Mouse (Mus musculus): ENCODE measurements around the gene Myo7a. TPM values are rescaled to one million over a fixed set of nuclear protein-coding genes. Genes with fewer than 3 reads are reported as not detected.

Gene Myo7a
- polyA plus RNA-seq, 1 experiment, result 0.01 TPM

GRCm38 (mm10) chr7:98156280-98156665 lies 36.9 kb upstream of the Myo7a start:
- H3K4me3 ChIP-seq (replicated peaks), result no peak overlapping the region
- peaks cover 96% of the 10 kb centered on the region for H3K36me3 ChIP-seq (ENCODE audit: control insufficient read depth)
- H3K27me3 ChIP-seq (ENCODE audit: control insufficient read depth), result no peaks in the 10 kb centered on the region
- no peaks in the 10 kb centered on the region for H3K9me3 ChIP-seq (ENCODE audit: control insufficient read depth, low read length)
- no peak for TF ChIP-seq GATA1 (IDR thresholded peaks at IDR 0.05; ENCODE audit: low read length)
- TF ChIP-seq TAL1 (IDR thresholded peaks at IDR 0.05; ENCODE audit: low read length), result no peak
- peaks cover 74% of the 10 kb centered on the region for H3K4me1 ChIP-seq (ENCODE audit: control insufficient read depth)

DNA sequence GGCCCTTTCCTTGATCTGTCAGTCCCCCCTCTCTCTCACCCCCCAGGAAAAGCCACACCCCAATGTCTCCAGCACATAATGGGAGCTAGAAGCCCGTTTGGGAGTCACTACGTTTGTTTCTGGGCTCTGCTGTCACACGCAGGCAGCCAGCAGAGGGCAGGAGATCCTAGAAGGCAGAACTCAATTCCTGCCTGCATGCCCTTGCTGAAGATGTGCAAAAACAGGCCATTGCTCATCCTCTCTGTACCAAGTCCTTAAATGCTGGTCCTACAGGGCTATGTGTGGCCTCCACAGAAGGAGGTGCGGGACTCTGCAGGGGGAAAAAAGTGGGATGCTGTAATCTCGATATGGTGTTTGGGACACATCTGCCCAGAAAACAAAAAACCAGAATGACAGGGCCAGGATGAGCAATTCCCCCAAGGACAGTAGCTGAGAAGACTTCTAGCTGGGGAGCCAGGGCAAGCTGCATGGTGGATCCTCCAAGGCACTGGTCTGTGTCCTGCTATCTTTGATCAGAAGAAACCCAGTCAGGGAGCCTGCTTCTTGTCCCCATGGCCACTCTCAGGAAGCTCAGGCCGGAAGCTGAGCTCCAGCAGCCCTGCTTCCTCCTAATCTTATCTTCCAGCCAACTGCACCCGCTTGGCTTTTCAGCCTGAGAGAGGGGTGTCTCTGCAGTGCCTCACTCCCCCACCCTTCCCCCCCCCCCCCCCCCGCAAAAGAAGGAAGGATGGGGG lies 36.4 kb upstream of the Myo7a start:
- Histone ChIP-seq H3K27me3 (ENCODE audit: control insufficient read depth) (no peaks in the 10 kb centered on the region), H3K4me1 (ENCODE audit: control insufficient read depth) (peaks cover 69% of the 10 kb centered on the region)

GRCm38 (mm10) chr7:98153892-98154291 lies 34.6 kb upstream of the Myo7a start:
- Histone ChIP-seq H3K4me3 (replicated peaks) (no peak overlapping the region), H3K4me1 (ENCODE audit: control insufficient read depth) (peaks cover 58% of the 10 kb centered on the region), H3K36me3 (ENCODE audit: control insufficient read depth) (peaks cover 95% of the 10 kb centered on the region), H3K9me3 (ENCODE audit: control insufficient read depth, low read length) (no peaks in the 10 kb centered on the region), H3K27me3 (ENCODE audit: control insufficient read depth) (no peaks in the 10 kb centered on the region)
- TF ChIP-seq TAL1 (IDR thresholded peaks at IDR 0.05; ENCODE audit: low read length) (no peak), GATA1 (IDR thresholded peaks at IDR 0.05; ENCODE audit: low read length) (no peak)

More for the DNA sequence above, 36.4 kb upstream of the Myo7a start:
- Histone ChIP-seq H3K4me3 (replicated peaks) (no peak overlapping the region), H3K9me3 (ENCODE audit: control insufficient read depth, low read length) (no peaks in the 10 kb centered on the region), H3K36me3 (ENCODE audit: control insufficient read depth) (peaks cover 95% of the 10 kb centered on the region)
- no peak for TF ChIP-seq TAL1 (IDR thresholded peaks at IDR 0.05; ENCODE audit: low read length)
- no peak for TF ChIP-seq GATA1 (IDR thresholded peaks at IDR 0.05; ENCODE audit: low read length)

DNA sequence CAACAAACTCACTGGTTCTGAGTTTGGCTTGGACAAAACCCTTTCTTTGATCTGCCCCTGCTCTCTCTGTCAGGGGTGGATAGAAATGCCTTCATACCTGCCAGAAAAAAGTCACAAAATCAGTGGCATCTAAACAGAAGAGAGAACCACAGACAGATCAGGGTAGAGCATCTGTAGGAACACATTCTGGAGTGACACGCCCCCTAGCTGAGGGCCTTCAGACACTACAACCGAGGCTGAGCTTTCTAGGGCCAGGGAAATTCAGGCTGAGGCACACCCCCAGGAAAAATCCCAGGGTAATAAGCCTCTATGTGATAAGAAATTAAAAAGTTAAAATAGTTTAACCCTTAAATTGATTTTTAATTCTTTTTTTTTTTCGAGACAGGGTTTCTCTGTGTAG lies 34.0 kb upstream of the Myo7a start:
- Histone ChIP-seq H3K4me1 (ENCODE audit: control insufficient read depth) (peaks cover 52% of the 10 kb centered on the region), H3K27me3 (ENCODE audit: control insufficient read depth) (no peaks in the 10 kb centered on the region), H3K4me3 (replicated peaks) (no peak overlapping the region), H3K36me3 (ENCODE audit: control insufficient read depth) (peaks cover 93% of the 10 kb centered on the region), H3K9me3 (ENCODE audit: control insufficient read depth, low read length) (no peaks in the 10 kb centered on the region)
- TF ChIP-seq GATA1 (IDR thresholded peaks at IDR 0.05; ENCODE audit: low read length) (no peak), TAL1 (IDR thresholded peaks at IDR 0.05; ENCODE audit: low read length) (no peak)

DNA sequence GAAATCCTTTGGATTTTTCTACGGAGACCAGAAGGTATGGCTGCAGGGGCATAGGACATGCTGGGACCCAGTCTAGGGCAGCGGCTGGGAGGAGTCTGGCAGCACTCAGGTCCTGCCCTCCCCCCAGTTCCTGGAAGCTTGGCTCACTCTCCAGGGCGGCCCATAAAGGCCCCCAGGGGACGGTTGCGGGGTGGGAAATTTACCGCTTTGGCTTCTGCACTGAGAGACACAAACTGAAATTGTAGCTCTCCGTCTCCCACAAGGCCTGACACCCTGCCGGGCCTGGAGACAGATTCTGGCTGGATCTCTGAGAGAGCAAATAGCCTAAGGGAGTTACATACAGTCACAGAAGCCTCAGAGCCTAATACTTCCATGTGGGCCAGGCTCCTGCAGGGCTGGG lies 33.1 kb upstream of the Myo7a start:
- Histone ChIP-seq H3K36me3 (ENCODE audit: control insufficient read depth) (peaks cover 93% of the 10 kb centered on the region), H3K4me3 (replicated peaks) (no peak overlapping the region), H3K9me3 (ENCODE audit: control insufficient read depth, low read length) (no peaks in the 10 kb centered on the region), H3K4me1 (ENCODE audit: control insufficient read depth) (peaks cover 43% of the 10 kb centered on the region), H3K27me3 (ENCODE audit: control insufficient read depth) (no peaks in the 10 kb centered on the region)
- TF ChIP-seq TAL1 (IDR thresholded peaks at IDR 0.05; ENCODE audit: low read length) (no peak), GATA1 (IDR thresholded peaks at IDR 0.05; ENCODE audit: low read length) (no peak)

DNA sequence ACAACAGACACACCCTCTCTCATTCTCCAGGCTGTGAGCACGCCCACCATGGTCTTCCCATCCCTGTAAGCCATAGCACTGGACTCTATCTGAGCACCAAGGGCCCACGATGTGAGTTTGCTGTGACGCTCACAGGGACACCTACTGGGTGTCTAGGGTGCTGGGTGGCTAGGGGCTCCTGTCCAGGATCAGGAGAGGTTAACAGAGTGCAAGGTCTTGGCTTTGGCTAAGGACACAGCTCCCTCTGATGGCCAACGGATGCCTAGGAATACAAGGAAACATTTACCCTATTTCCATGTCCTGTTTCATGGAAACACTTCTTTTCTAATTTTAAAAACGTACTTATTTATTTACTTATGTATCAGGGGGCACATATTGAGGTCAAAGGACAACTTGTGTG lies 31.2 kb upstream of the Myo7a start:
- H3K9me3 ChIP-seq (ENCODE audit: control insufficient read depth, low read length), result no peaks in the 10 kb centered on the region
- no peaks in the 10 kb centered on the region for H3K27me3 ChIP-seq (ENCODE audit: control insufficient read depth)
- peaks cover 31% of the 10 kb centered on the region for H3K4me1 ChIP-seq (ENCODE audit: control insufficient read depth)
- TF ChIP-seq TAL1 (IDR thresholded peaks at IDR 0.05; ENCODE audit: low read length) (no peak), GATA1 (IDR thresholded peaks at IDR 0.05; ENCODE audit: low read length) (no peak)
- H3K4me3 ChIP-seq (replicated peaks), result no peak overlapping the region
- peaks cover 94% of the 10 kb centered on the region for H3K36me3 ChIP-seq (ENCODE audit: control insufficient read depth)

DNA sequence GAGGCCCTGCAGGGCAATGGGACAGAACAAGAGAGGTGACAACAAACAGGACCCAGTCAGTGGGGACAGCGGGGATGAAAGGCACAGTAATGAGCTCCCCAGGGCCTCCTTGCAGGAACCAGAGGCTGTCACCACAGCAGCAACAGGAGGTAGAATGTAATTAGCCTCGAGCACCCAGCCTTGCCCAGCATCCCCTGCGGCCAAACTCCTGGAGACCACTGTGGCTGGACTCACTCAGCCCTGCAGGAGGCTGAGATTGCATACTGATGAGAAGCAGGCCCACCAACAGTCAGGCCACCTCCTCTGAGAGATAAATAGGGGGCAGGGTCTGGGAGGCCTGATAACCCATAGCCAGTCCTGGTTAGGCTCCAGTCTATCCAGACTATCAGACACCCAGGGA lies 30.5 kb upstream of the Myo7a start:
- Histone ChIP-seq H3K9me3 (ENCODE audit: control insufficient read depth, low read length) (no peaks in the 10 kb centered on the region), H3K27me3 (ENCODE audit: control insufficient read depth) (no peaks in the 10 kb centered on the region), H3K4me1 (ENCODE audit: control insufficient read depth) (peaks cover 30% of the 10 kb centered on the region), H3K36me3 (ENCODE audit: control insufficient read depth) (peaks cover 94% of the 10 kb centered on the region), H3K4me3 (replicated peaks) (no peak overlapping the region)
- TF ChIP-seq TAL1 (IDR thresholded peaks at IDR 0.05; ENCODE audit: low read length) (no peak), GATA1 (IDR thresholded peaks at IDR 0.05; ENCODE audit: low read length) (no peak)

DNA sequence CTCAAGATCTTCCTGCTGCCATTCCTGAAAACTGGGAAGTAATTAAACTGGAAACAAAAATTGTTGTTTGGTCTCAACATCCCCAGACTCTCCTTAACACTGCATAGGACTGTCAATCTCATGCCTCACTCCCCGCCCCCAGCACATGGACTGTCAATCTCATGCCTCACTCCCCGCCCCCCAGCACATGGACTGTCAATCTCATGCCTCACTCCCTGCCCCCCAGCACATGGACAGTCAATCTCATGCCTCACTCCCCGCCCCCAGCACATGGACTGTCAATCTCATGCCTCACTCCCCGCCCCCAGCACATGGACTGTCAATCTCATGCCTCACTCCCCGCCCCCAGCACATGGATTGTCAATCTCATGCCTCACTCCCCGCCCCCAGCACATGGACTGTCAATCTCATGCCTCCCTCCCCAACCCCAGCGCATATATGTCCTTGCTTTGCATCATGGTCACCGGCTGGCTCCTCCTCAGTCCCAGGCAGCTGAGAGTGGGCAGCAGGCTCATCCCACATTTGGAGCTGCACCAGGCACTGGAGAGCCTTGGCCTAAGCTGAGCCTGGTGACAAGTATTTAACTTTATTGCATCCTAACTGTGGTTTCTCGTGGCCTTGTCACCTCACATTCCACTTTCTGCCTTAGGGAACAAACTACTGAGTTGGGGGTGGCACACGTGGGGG lies 29.5 kb upstream of the Myo7a start:
- H3K9me3 ChIP-seq (ENCODE audit: control insufficient read depth, low read length), result no peaks in the 10 kb centered on the region
- peaks cover 94% of the 10 kb centered on the region for H3K36me3 ChIP-seq (ENCODE audit: control insufficient read depth)
- TF ChIP-seq TAL1 (IDR thresholded peaks at IDR 0.05; ENCODE audit: low read length) (no peak), GATA1 (IDR thresholded peaks at IDR 0.05; ENCODE audit: low read length) (no peak)

DNA sequence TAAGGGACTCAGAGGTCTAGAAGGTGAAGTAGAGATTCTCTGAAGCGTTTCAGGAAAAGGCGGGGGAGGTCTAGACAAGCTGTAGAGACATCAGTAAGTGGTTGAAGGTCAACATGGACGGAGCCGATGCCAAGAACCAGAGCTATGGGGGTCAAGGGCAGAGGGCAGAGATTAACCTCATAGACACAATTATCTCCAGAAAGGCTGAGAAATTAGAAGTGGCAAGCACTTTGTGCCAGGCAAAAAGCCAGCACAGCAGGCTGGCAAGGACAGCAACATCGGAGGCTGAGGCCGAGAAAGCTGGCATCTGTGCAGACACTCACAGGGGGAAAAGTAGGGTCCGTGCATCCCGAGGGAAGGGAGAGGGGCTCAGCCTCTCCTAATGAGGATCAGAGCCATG lies 28.4 kb upstream of the Myo7a start:
- H3K27me3 ChIP-seq (ENCODE audit: control insufficient read depth), result no peaks in the 10 kb centered on the region
- peaks cover 30% of the 10 kb centered on the region for H3K4me1 ChIP-seq (ENCODE audit: control insufficient read depth)
- H3K4me3 ChIP-seq (replicated peaks), result no peak overlapping the region
- no peaks in the 10 kb centered on the region for H3K9me3 ChIP-seq (ENCODE audit: control insufficient read depth, low read length)
- TF ChIP-seq GATA1 (IDR thresholded peaks at IDR 0.05; ENCODE audit: low read length) (no peak), TAL1 (IDR thresholded peaks at IDR 0.05; ENCODE audit: low read length) (no peak)
- H3K36me3 ChIP-seq (ENCODE audit: control insufficient read depth), result peaks cover 98% of the 10 kb centered on the region

More for the DNA sequence above, 29.5 kb upstream of the Myo7a start:
- Histone ChIP-seq H3K4me1 (ENCODE audit: control insufficient read depth) (peaks cover 26% of the 10 kb centered on the region), H3K4me3 (replicated peaks) (no peak overlapping the region), H3K27me3 (ENCODE audit: control insufficient read depth) (no peaks in the 10 kb centered on the region)

All from erythroblast, embryonic 14.5 days (primary cell).